Mouse (Mus musculus): ENCODE measurements around the gene Maged2.
"Not testable (repeated sequence)": the region's sequence is repeated elsewhere in the genome, so short reads cannot be mapped to it uniquely, and the experiment has no call there.

Gene Maged2

GRCm38 (mm10) chrX:150814139-150814469, at the start of gene Maged2:
Gene Maged2 (minus strand): TSS chrX:150814345.
- no peak for DNase-seq (ENCODE audit: low spot score)

GRCm38 (mm10) chrX:150848230-150848629, 34.1 kb upstream of the Maged2 start:
- DNase-seq (ENCODE audit: low spot score): peak; percentile 5

- DNase-seq (ENCODE audit: low spot score): not testable (repeated sequence)
Measured at GRCm38 (mm10) chrX:150845480-150846205, 31.5 kb upstream of the Maged2 start.

GRCm38 (mm10) chrX:150843257-150843656, 29.1 kb upstream of the Maged2 start:
- not testable (repeated sequence) for DNase-seq (ENCODE audit: low spot score)

- DNase-seq (ENCODE audit: low spot score): peak; percentile 74
Measured at GRCm38 (mm10) chrX:150830297-150830696, 16.2 kb upstream of the Maged2 start.

- no peak for DNase-seq (ENCODE audit: low spot score)
Measured at GRCm38 (mm10) chrX:150817278-150817677, 3.1 kb upstream of the Maged2 start.

- DNase-seq (ENCODE audit: low spot score): peak; percentile 51
Measured at GRCm38 (mm10) chrX:150815601-150816000, 1.5 kb upstream of the Maged2 start.

GRCm38 (mm10) chrX:150813464-150814138, 544 bp downstream of the Maged2 start:
- DNase-seq (ENCODE audit: low spot score): peak; percentile 19

- DNase-seq (ENCODE audit: low spot score): peak; percentile 90
Measured at GRCm38 (mm10) chrX:150812787-150813298, 1.3 kb downstream of the Maged2 start.

GRCm38 (mm10) chrX:150800987-150801386, 13.2 kb downstream of the Maged2 start:
- DNase-seq (ENCODE audit: low spot score): not testable (repeated sequence)

GRCm38 (mm10) chrX:150798493-150799177, 15.5 kb downstream of the Maged2 start:
- not testable (repeated sequence) for DNase-seq (ENCODE audit: low spot score)
